Mouse (Mus musculus) kidney, adult 2 months (tissue): ENCODE data around the gene Ciao2b. TPM values are rescaled to one million over a fixed set of nuclear protein-coding genes. Genes with fewer than 3 reads are reported as not detected.

Experiments
- DNase-seq: peaks from one replicate; pipeline ENCODE4 v3.0.0; 2021
- H3K27ac ChIP-seq: fragments of 200-500 bp; 2 replicates; pipeline ENCODE4 v1.5.1; 2012; ENCODE audit warnings: low read depth, low read length, control low read depth, inconsistent platforms; ENCODE audit not compliant: insufficient read depth
- H3K27me3 ChIP-seq: fragments of 200-500 bp; replicated peaks from 2 replicates; pipeline ENCODE4 v1.6.1; 2012; ENCODE audit warnings: mild to moderate bottlenecking, moderate library complexity, low read length, inconsistent platforms; ENCODE audit not compliant: control insufficient read depth, insufficient read depth
- H3K36me3 ChIP-seq: fragments of 200-500 bp; 2 replicates; pipeline ENCODE4 v1.6.1; 2012; ENCODE audit warnings: mild to moderate bottlenecking, moderate library complexity, low read length, inconsistent platforms; ENCODE audit not compliant: control insufficient read depth, insufficient read depth
- H3K4me1 ChIP-seq: fragments of 200-500 bp; 2 replicates; pipeline ENCODE4 v1.6.1; 2011; ENCODE audit warnings: low read length; ENCODE audit not compliant: control insufficient read depth, insufficient read depth
- H3K4me3 ChIP-seq: fragments of 200-500 bp; 2 replicates; pipeline ENCODE4 v1.5.1; 2011; ENCODE audit warnings: mild to moderate bottlenecking, low read depth, low read length, control low read depth; ENCODE audit not compliant: insufficient read depth
- CTCF ChIP-seq: fragments of 200-500 bp; conservative IDR thresholded peaks from 2 replicates; pipeline ENCODE4 v1.5.1; 2011; ENCODE audit warnings: low read depth, mild to moderate bottlenecking, control low read depth, low read length, moderate library complexity, mixed read lengths; ENCODE audit not compliant: insufficient read depth, insufficient read length
- POLR2A ChIP-seq: fragments of 200-500 bp; IDR thresholded peaks from one replicate; pipeline ENCODE4 v1.6.1; 2011; ENCODE audit warnings: low read depth, low read length, control low read depth
- WGBS: fragments of 180-500 bp; shearing (Covaris S2); methylation state at CpG from one replicate; pipeline ENCODE4 v1.1.7; 2018; 5-methylcytosine and 5-hydroxymethylcytosine counted together
- polyA plus RNA-seq: library from polyadenylated mRNA; depleted of rRNA; stranded (reverse); fragments of >200 nt; gene quantifications from 2 replicates; pipeline ENCODE4 v1.2.3, GENCODE M21; 2012

Gene Ciao2b
- polyA plus RNA-seq, 1 experiment: 57.7 TPM

DNA sequence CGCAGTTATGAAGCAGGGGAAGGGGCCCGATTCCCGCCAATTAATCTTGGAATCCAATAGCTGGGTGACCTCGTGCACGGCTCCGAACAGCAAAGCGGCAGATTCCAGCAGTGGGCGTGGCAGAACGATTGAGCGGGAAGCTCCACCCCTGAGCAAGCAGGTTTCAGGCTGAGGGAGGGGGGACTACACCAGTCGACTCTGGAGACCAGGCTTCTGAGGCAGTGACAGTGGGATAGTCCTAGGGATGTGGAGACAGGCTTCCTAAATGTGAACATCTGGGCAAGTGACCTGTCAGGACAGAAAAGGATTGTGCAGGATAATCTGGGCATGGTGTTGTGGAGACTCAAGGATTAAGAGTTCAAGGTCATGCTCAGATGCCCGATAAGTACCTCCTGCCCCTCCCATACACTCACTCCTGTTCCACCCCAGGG lies 39.8 kb downstream of the Ciao2b start:
- Histone ChIP-seq H3K27ac (no peak overlapping the region), H3K27me3 (no peaks in the 10 kb centered on the region), H3K4me3 (no peak overlapping the region), H3K36me3 (no peaks in the 10 kb centered on the region), H3K4me1 (peaks cover 28% of the 10 kb centered on the region)
- DNase-seq: peak; percentile 54
- TF ChIP-seq CTCF: no peak
- TF ChIP-seq POLR2A: no peak
- WGBS: 2% methylated on average over 12 of the region's 12 CpGs

DNA sequence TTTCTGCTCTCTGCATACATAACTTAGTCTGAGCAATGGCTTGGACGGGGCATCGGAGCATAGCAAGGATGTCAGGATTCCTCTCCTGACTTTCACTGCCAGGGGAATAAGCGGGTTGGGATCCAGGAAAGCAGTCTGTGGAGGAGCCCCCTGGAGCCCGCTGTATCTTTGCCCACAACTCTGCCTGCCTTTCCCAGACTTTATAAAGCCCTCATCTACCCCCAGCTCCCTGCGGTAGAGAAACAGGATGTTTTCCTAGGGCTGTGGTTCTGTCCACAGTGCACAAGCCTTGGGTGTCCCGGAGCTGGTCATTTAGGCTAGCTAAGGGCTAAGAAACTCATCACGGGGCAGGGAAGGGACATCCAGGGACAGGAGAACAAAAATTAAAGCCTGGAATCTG lies 40.4 kb downstream of the Ciao2b start:
- TF ChIP-seq CTCF (no peak), POLR2A (no peak)
- Histone ChIP-seq H3K36me3 (no peaks in the 10 kb centered on the region), H3K27ac (no peak overlapping the region), H3K27me3 (no peaks in the 10 kb centered on the region), H3K4me3 (no peak overlapping the region), H3K4me1 (peaks cover 25% of the 10 kb centered on the region)
- 37% methylated on average over 7 of the region's 7 CpGs for WGBS
- DNase-seq: no peak

DNA sequence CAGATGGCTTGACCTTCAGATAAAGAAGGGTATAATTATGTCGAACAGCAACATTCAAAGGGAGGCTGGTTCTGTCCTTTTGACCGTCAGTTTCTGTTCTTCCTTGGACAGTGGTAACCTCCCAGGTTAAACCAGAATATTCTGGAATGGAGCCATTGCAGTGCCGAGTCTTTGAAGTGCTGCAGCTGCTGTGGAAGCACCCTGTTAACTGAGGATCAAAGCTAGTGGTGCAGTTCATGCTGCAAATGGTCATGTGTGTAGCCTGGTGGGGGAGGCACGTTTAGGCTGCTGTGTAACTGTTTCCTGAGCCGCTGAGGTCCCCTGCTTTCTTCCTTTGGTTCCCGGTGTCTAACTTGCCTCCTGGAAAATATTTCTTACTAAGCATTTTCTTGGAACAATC lies 43.3 kb downstream of the Ciao2b start:
- WGBS: 12% methylated on average over 6 of the region's 6 CpGs
- H3K4me3 ChIP-seq: no peak overlapping the region
- peak; percentile 89 for DNase-seq

DNA sequence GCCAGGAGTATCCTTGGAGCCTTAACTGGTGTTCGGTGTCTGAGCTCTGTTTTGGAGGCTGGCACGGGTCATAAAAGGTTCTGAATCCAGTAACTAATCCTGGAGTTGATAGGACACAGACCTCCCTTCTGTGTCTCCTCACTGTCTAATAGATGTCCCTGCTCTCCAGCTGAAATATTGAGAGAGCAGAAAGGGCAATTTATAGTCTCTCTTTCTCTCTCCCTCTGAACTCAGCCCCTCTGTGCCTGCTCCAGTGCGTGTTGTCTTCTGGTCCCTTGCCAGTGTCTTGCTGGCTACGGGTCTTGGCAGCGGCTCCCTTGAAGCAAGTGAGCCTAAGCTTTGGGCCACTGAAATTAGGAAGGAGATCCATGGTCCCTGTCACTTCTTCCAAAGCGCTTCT lies 44.1 kb downstream of the Ciao2b start:
- H3K4me3 ChIP-seq: no peak overlapping the region

More for the DNA sequence above, 43.3 kb downstream of the Ciao2b start:
- H3K27me3 ChIP-seq: no peaks in the 10 kb centered on the region
- TF ChIP-seq POLR2A (no peak), CTCF (0 out of 2 replicates have a peak, but pooled peaks have one; percentile 1)
- H3K36me3 ChIP-seq: peaks cover 8% of the 10 kb centered on the region; the same call in 1 of the 2 replicates
- peaks cover 43% of the 10 kb centered on the region; the same call in 1 of the 2 replicates for H3K4me1 ChIP-seq
- peak overlapping the region; percentile 73 for H3K27ac ChIP-seq

DNA sequence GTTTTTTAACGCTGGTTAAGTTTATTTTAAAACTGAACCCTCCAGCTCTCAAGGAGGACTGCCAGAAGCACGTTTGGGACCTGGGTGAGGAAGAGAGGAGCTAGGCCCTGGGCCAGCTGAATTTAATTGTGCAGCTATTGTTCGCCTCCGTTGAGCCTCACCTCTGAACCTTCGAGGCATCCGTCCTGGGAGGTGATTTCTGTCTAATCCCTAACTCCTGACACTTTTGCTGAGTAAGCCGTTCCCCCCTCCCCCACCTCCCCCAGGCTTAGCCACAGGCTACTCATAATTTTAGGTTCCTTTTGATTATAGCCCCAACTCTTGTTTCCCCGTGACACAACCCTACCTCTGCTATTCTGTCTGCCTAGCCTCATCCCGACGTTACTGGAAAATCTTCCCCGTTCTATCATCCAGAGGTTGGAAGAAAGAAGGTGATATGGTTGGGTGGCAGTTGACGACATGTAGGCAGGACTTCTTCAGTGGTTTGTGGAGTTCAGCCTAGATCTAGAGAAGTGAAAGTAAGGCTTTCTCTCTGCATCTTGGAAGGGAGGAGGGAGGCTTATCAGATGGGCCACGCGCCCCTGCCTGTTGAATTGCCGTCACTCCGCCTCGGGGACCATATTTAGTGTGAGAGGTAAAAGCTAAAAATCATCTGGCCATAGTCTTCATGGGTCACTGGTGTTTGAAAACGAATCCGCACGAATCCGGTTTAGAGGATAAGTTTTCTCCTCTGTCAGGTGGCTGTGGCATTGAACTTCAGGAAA lies 45.8 kb downstream of the Ciao2b start:
- TF ChIP-seq CTCF (no peak), POLR2A (no peak)
- 30% methylated on average over 21 of the region's 21 CpGs for WGBS
- Histone ChIP-seq H3K36me3 (peaks cover 8% of the 10 kb centered on the region; the same call in 1 of the 2 replicates), H3K4me3 (no peak overlapping the region), H3K27ac (peak overlapping the region; percentile 75), H3K4me1 (peaks cover 37% of the 10 kb centered on the region; the same call in 1 of the 2 replicates), H3K27me3 (no peaks in the 10 kb centered on the region)
- DNase-seq: peak; percentile 82

More for the DNA sequence above, 44.1 kb downstream of the Ciao2b start:
- peaks cover 8% of the 10 kb centered on the region; the same call in 1 of the 2 replicates for H3K36me3 ChIP-seq
- DNase-seq: peak; percentile 82
- peaks cover 45% of the 10 kb centered on the region; the same call in 1 of the 2 replicates for H3K4me1 ChIP-seq
- no peaks in the 10 kb centered on the region for H3K27me3 ChIP-seq
- TF ChIP-seq CTCF (no peak), POLR2A (no peak)
- peak overlapping the region; percentile 75 for H3K27ac ChIP-seq
- WGBS: 51% methylated on average over 6 of the region's 6 CpGs

DNA sequence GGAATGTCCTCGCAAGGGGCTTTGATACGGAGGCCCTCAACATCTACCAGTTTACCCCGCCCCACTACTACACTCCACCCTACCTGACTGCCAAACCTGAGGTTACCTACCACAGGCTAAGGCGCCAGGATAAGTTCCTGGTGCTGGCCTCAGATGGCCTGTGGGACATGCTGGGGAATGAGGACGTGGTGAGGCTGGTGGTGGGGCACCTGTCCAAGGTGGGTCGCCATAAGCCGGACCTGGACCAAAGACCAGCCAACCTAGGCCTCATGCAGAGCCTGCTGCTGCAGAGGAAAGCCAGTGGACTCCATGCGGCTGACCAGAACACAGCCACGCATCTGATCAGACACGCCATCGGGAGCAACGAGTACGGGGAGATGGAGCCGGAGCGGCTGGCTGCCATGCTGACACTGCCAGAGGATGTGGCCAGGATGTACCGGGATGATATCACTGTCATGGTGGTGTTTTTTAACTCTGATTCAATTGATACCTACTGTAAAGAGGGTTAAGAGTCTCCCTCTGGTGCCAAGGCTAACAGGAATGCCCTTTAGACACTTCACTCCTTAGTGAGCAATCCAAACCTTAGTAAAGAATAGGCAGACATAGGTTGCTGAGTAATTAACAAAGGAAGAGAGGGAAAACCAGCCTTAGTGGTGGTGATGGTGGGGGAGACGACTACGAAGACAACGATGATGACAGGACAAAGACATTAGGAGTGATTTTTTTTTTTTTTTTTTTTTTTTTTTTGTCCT lies 47.0 kb downstream of the Ciao2b start:
- Histone ChIP-seq H3K27me3 (no peaks in the 10 kb centered on the region), H3K36me3 (peaks cover 8% of the 10 kb centered on the region; the same call in 1 of the 2 replicates), H3K4me1 (peaks cover 37% of the 10 kb centered on the region; the same call in 1 of the 2 replicates), H3K4me3 (no peak overlapping the region), H3K27ac (no peak overlapping the region)
- TF ChIP-seq CTCF: no peak
- no peak for TF ChIP-seq POLR2A
- 76% methylated on average over 19 of the region's 19 CpGs for WGBS
- DNase-seq: no peak
